Mouse (Mus musculus): ENCODE measurements around the gene Lrp10.

GRCm38 (mm10) chr14:54433941-54434531, 29.9 kb upstream of the Lrp10 start:
- TF ChIP-seq CTCF (IDR thresholded peaks at IDR 0.05; ENCODE audit: low read depth) (no peak), EP300 (optimal IDR thresholded peaks at IDR 0.05) (no peak)
